Mouse (Mus musculus): ENCODE results near the gene Rps6ka2. TPM values are rescaled to one million over a fixed set of nuclear protein-coding genes. Genes with fewer than 3 reads are reported as not detected.

Gene Rps6ka2
- polyA plus RNA-seq, 1 experiment from 2014 or later = 12.7 TPM

GRCm38 (mm10) chr17:7210648-7211047, 40.7 kb downstream of the Rps6ka2 start:
- DNase-seq (ENCODE audit: low spot score) (no peak), ATAC-seq (replicated peaks; ENCODE audit: low FRiP score) (no peak)
- Histone ChIP-seq H3K27ac (ENCODE audit: low read depth, low read length) (no peak overlapping the region), H3K36me3 (ENCODE audit: control insufficient read depth, insufficient read depth, low read length) (no peaks in the 10 kb centered on the region), H3K4me2 (no peak overlapping the region), H3K4me1 (replicated peaks; ENCODE audit: control insufficient read depth, insufficient read depth, low read length) (no peaks in the 10 kb centered on the region), H3K4me3 (ENCODE audit: low read depth, low read length) (no peak overlapping the region), H3K27me3 (replicated peaks; ENCODE audit: control insufficient read depth, insufficient read depth, low read length) (no peaks in the 10 kb centered on the region; the same call in 1 of the 2 replicates), H3K9me3 (ENCODE audit: control insufficient read depth, low read length) (no peaks in the 10 kb centered on the region), H3K9ac (ENCODE audit: low read depth, low read length) (no peak overlapping the region)
- 70% methylated on average over 11 of the region's 11 CpGs for WGBS

- Histone ChIP-seq H3K4me2 (no peak overlapping the region), H3K27ac (ENCODE audit: low read depth, low read length) (no peak overlapping the region), H3K27me3 (replicated peaks; ENCODE audit: control insufficient read depth, insufficient read depth, low read length) (no peaks in the 10 kb centered on the region; the same call in 1 of the 2 replicates), H3K9me3 (ENCODE audit: control insufficient read depth, low read length) (no peaks in the 10 kb centered on the region), H3K4me3 (ENCODE audit: low read depth, low read length) (no peak overlapping the region), H3K4me1 (replicated peaks; ENCODE audit: control insufficient read depth, insufficient read depth, low read length) (no peaks in the 10 kb centered on the region), H3K9ac (ENCODE audit: low read depth, low read length) (no peak overlapping the region), H3K36me3 (ENCODE audit: control insufficient read depth, insufficient read depth, low read length) (no peaks in the 10 kb centered on the region)
- WGBS = 82% methylated on average over 4 of the region's 4 CpGs
- ATAC-seq (replicated peaks; ENCODE audit: low FRiP score) (no peak), DNase-seq (ENCODE audit: low spot score) (no peak)
These were observed 42.0 kb downstream of the Rps6ka2 start for GRCm38 (mm10) chr17:7211893-7212292.

- DNase-seq (ENCODE audit: low spot score) = no peak
- no peaks in the 10 kb centered on the region; the same call in 1 of the 2 replicates for H3K27me3 ChIP-seq (replicated peaks; ENCODE audit: control insufficient read depth, insufficient read depth, low read length)
- no peak overlapping the region for H3K27ac ChIP-seq (ENCODE audit: low read depth, low read length)
- WGBS = 59% methylated on average over 2 of the region's 2 CpGs
- H3K36me3 ChIP-seq (ENCODE audit: control insufficient read depth, insufficient read depth, low read length) = no peaks in the 10 kb centered on the region
- H3K4me3 ChIP-seq (ENCODE audit: low read depth, low read length) = no peak overlapping the region
- H3K4me2 ChIP-seq = no peak overlapping the region
- H3K9ac ChIP-seq (ENCODE audit: low read depth, low read length) = no peak overlapping the region
- H3K4me1 ChIP-seq (replicated peaks; ENCODE audit: control insufficient read depth, insufficient read depth, low read length) = no peaks in the 10 kb centered on the region
- no peaks in the 10 kb centered on the region for H3K9me3 ChIP-seq (ENCODE audit: control insufficient read depth, low read length)
- no peak for ATAC-seq (replicated peaks; ENCODE audit: low FRiP score)
These were observed 43.3 kb downstream of the Rps6ka2 start for GRCm38 (mm10) chr17:7213214-7213613.

- H3K27ac ChIP-seq (ENCODE audit: low read depth, low read length) = no peak overlapping the region
- H3K36me3 ChIP-seq (ENCODE audit: control insufficient read depth, insufficient read depth, low read length) = no peaks in the 10 kb centered on the region
- H3K4me1 ChIP-seq (replicated peaks; ENCODE audit: control insufficient read depth, insufficient read depth, low read length) = no peaks in the 10 kb centered on the region
- no peak overlapping the region for H3K4me3 ChIP-seq (ENCODE audit: low read depth, low read length)
- H3K4me2 ChIP-seq = no peak overlapping the region
- H3K27me3 ChIP-seq (replicated peaks; ENCODE audit: control insufficient read depth, insufficient read depth, low read length) = no peaks in the 10 kb centered on the region; the same call in 1 of the 2 replicates
- DNase-seq (ENCODE audit: low spot score) (no peak), ATAC-seq (replicated peaks; ENCODE audit: low FRiP score) (no peak)
- H3K9me3 ChIP-seq (ENCODE audit: control insufficient read depth, low read length) = no peaks in the 10 kb centered on the region
- H3K9ac ChIP-seq (ENCODE audit: low read depth, low read length) = no peak overlapping the region
- WGBS = 85% methylated on average over 3 of the region's 3 CpGs
These were observed 44.1 kb downstream of the Rps6ka2 start for GRCm38 (mm10) chr17:7214061-7214460.

GRCm38 (mm10) chr17:7217791-7218329, 47.9 kb downstream of the Rps6ka2 start:
- H3K4me3 ChIP-seq (ENCODE audit: low read depth, low read length) = no peak overlapping the region
- no peak for ATAC-seq (replicated peaks; ENCODE audit: low FRiP score)
- DNase-seq (ENCODE audit: low spot score) = no peak
- no peak overlapping the region for H3K9ac ChIP-seq (ENCODE audit: low read depth, low read length)
- 78% methylated on average over 11 of the region's 11 CpGs for WGBS
- no peaks in the 10 kb centered on the region for H3K27me3 ChIP-seq (replicated peaks; ENCODE audit: control insufficient read depth, insufficient read depth, low read length)
- H3K27ac ChIP-seq (ENCODE audit: low read depth, low read length) = no peak overlapping the region; the same call in 1 of the 2 replicates
- H3K4me2 ChIP-seq = no peak overlapping the region
- no peaks in the 10 kb centered on the region for H3K4me1 ChIP-seq (replicated peaks; ENCODE audit: control insufficient read depth, insufficient read depth, low read length)
- H3K36me3 ChIP-seq (ENCODE audit: control insufficient read depth, insufficient read depth, low read length) = no peaks in the 10 kb centered on the region
- no peaks in the 10 kb centered on the region for H3K9me3 ChIP-seq (ENCODE audit: control insufficient read depth, low read length)

- no peak overlapping the region for H3K4me2 ChIP-seq
- no peak overlapping the region for H3K27ac ChIP-seq (ENCODE audit: low read depth, low read length)
- WGBS = 86% methylated on average over 9 of the region's 9 CpGs
- H3K4me1 ChIP-seq (replicated peaks; ENCODE audit: control insufficient read depth, insufficient read depth, low read length) = no peaks in the 10 kb centered on the region
- no peaks in the 10 kb centered on the region for H3K36me3 ChIP-seq (ENCODE audit: control insufficient read depth, insufficient read depth, low read length)
- H3K4me3 ChIP-seq (ENCODE audit: low read depth, low read length) = no peak overlapping the region
- no peaks in the 10 kb centered on the region for H3K9me3 ChIP-seq (ENCODE audit: control insufficient read depth, low read length)
- ATAC-seq (replicated peaks; ENCODE audit: low FRiP score) (no peak), DNase-seq (ENCODE audit: low spot score) (no peak)
- H3K27me3 ChIP-seq (replicated peaks; ENCODE audit: control insufficient read depth, insufficient read depth, low read length) = no peaks in the 10 kb centered on the region
- no peak overlapping the region for H3K9ac ChIP-seq (ENCODE audit: low read depth, low read length)
These were observed 48.5 kb downstream of the Rps6ka2 start for GRCm38 (mm10) chr17:7218396-7218795.

GRCm38 (mm10) chr17:7219044-7219718, 49.3 kb downstream of the Rps6ka2 start:
- H3K4me3 ChIP-seq (ENCODE audit: low read depth, low read length) = no peak overlapping the region
- ATAC-seq (replicated peaks; ENCODE audit: low FRiP score) (no peak), DNase-seq (ENCODE audit: low spot score) (no peak)
- H3K9ac ChIP-seq (ENCODE audit: low read depth, low read length) = no peak overlapping the region
- H3K4me1 ChIP-seq (replicated peaks; ENCODE audit: control insufficient read depth, insufficient read depth, low read length) = no peaks in the 10 kb centered on the region
- H3K27me3 ChIP-seq (replicated peaks; ENCODE audit: control insufficient read depth, insufficient read depth, low read length) = no peaks in the 10 kb centered on the region
- no peaks in the 10 kb centered on the region for H3K9me3 ChIP-seq (ENCODE audit: control insufficient read depth, low read length)
- H3K4me2 ChIP-seq = no peak overlapping the region
- no peak overlapping the region for H3K27ac ChIP-seq (ENCODE audit: low read depth, low read length)
- 54% methylated on average over 11 of the region's 11 CpGs for WGBS
- no peaks in the 10 kb centered on the region for H3K36me3 ChIP-seq (ENCODE audit: control insufficient read depth, insufficient read depth, low read length)

GRCm38 (mm10) chr17:7221310-7221709, 51.4 kb downstream of the Rps6ka2 start:
- Histone ChIP-seq H3K27me3 (replicated peaks; ENCODE audit: control insufficient read depth, insufficient read depth, low read length) (no peaks in the 10 kb centered on the region), H3K9me3 (ENCODE audit: control insufficient read depth, low read length) (no peaks in the 10 kb centered on the region), H3K36me3 (ENCODE audit: control insufficient read depth, insufficient read depth, low read length) (no peaks in the 10 kb centered on the region), H3K4me2 (no peak overlapping the region), H3K4me3 (ENCODE audit: low read depth, low read length) (no peak overlapping the region), H3K4me1 (replicated peaks; ENCODE audit: control insufficient read depth, insufficient read depth, low read length) (no peaks in the 10 kb centered on the region), H3K27ac (ENCODE audit: low read depth, low read length) (no peak overlapping the region), H3K9ac (ENCODE audit: low read depth, low read length) (no peak overlapping the region)
- no peak for DNase-seq (ENCODE audit: low spot score)
- WGBS = 65% methylated on average over 4 of the region's 4 CpGs
- no peak for ATAC-seq (replicated peaks; ENCODE audit: low FRiP score)

GRCm38 (mm10) chr17:7222198-7222597, 52.3 kb downstream of the Rps6ka2 start:
- Histone ChIP-seq H3K4me3 (ENCODE audit: low read depth, low read length) (no peak overlapping the region), H3K9me3 (ENCODE audit: control insufficient read depth, low read length) (no peaks in the 10 kb centered on the region), H3K9ac (ENCODE audit: low read depth, low read length) (no peak overlapping the region), H3K27me3 (replicated peaks; ENCODE audit: control insufficient read depth, insufficient read depth, low read length) (no peaks in the 10 kb centered on the region), H3K4me2 (no peak overlapping the region), H3K4me1 (replicated peaks; ENCODE audit: control insufficient read depth, insufficient read depth, low read length) (no peaks in the 10 kb centered on the region), H3K36me3 (ENCODE audit: control insufficient read depth, insufficient read depth, low read length) (no peaks in the 10 kb centered on the region), H3K27ac (ENCODE audit: low read depth, low read length) (no peak overlapping the region)
- no peak for ATAC-seq (replicated peaks; ENCODE audit: low FRiP score)
- no peak for DNase-seq (ENCODE audit: low spot score)
- WGBS = 38% methylated on average over 3 of the region's 3 CpGs

Data from liver, embryonic 11.5 days (tissue).